Mouse (Mus musculus) heart, embryonic 10.5 days (tissue): ENCODE data around the gene Tmem199. TPM values are rescaled to one million over a fixed set of nuclear protein-coding genes. Genes with fewer than 3 reads are reported as not detected.

ENCODE experiments used
- DNase-seq: peaks from one replicate; pipeline ENCODE4 v3.0.0-alpha.2; 2017; ENCODE audit warnings: low spot score
- H3K27ac ChIP-seq: fragments of 300-500 bp; sonication (generic); 2 replicates; pipeline ENCODE4 v1.5.1; 2016; ENCODE audit warnings: mild to moderate bottlenecking
- H3K27me3 ChIP-seq: fragments of 300-500 bp; sonication (generic); 2 replicates; pipeline ENCODE4 v1.6.1; 2016; ENCODE audit warnings: mild to moderate bottlenecking; ENCODE audit not compliant: poor library complexity, insufficient read depth, severe bottlenecking
- H3K36me3 ChIP-seq: fragments of 300-500 bp; sonication (generic); 2 replicates; pipeline ENCODE4 v1.6.1; 2016; ENCODE audit warnings: mild to moderate bottlenecking, moderate library complexity
- H3K4me1 ChIP-seq: fragments of 300-500 bp; sonication (generic); 2 replicates; pipeline ENCODE4 v1.6.1; 2016; ENCODE audit warnings: mild to moderate bottlenecking
- H3K4me3 ChIP-seq: fragments of 300-500 bp; sonication (generic); 2 replicates; pipeline ENCODE4 v1.5.1; 2016; ENCODE audit warnings: mild to moderate bottlenecking, moderate library complexity
- H3K9me3 ChIP-seq: fragments of 300-500 bp; sonication (generic); 2 replicates; pipeline ENCODE4 v1.6.1; 2016; ENCODE audit warnings: mild to moderate bottlenecking, moderate library complexity
- WGBS: fragments of 180-500 bp; shearing (Covaris S2); methylation state at CpG from one replicate; pipeline ENCODE4 v1.1.7; 2016; 5-methylcytosine and 5-hydroxymethylcytosine counted together
- polyA plus RNA-seq: library from polyadenylated mRNA; unstranded; fragments of >200 nt; fragmentation: Nextera tagmentation; extraction: Ambion mirVana; gene quantifications from 2 replicates; pipeline ENCODE4 v1.2.1, GENCODE M21; 2016

Gene Tmem199
- polyA plus RNA-seq, 1 experiment from 2014 or later: 74.5 TPM

- H3K27ac ChIP-seq: no peak overlapping the region; the same call in 1 of the 2 replicates
- H3K4me1 ChIP-seq: peaks cover 14% of the 10 kb centered on the region
- H3K9me3 ChIP-seq: no peaks in the 10 kb centered on the region
- H3K27me3 ChIP-seq: peaks cover 86% of the 10 kb centered on the region
- under 1% methylated on average over 44 of the region's 44 CpGs for WGBS
- peak overlapping the region; percentile 67 for H3K4me3 ChIP-seq
- DNase-seq: no peak
- no peaks in the 10 kb centered on the region for H3K36me3 ChIP-seq
Measured at GRCm38 (mm10) chr11:78497071-78497541, 14.9 kb downstream of the Tmem199 start.

- Histone ChIP-seq H3K4me3 (no peak overlapping the region), H3K9me3 (no peaks in the 10 kb centered on the region), H3K4me1 (peaks cover 16% of the 10 kb centered on the region), H3K27ac (no peak overlapping the region), H3K36me3 (no peaks in the 10 kb centered on the region), H3K27me3 (peaks cover 88% of the 10 kb centered on the region)
- DNase-seq: no peak
- 4% methylated on average over 6 of the region's 6 CpGs for WGBS
Measured at GRCm38 (mm10) chr11:78495904-78496303, 16.1 kb downstream of the Tmem199 start.

- Histone ChIP-seq H3K4me3 (peak overlapping the region; percentile 50), H3K9me3 (no peaks in the 10 kb centered on the region), H3K36me3 (no peaks in the 10 kb centered on the region), H3K27ac (no peak overlapping the region), H3K27me3 (peaks cover 88% of the 10 kb centered on the region), H3K4me1 (peaks cover 7% of the 10 kb centered on the region)
- no peak for DNase-seq
- WGBS: 11% methylated on average over 48 of the region's 48 CpGs
Measured at GRCm38 (mm10) chr11:78490781-78491241, 21.2 kb downstream of the Tmem199 start.

GRCm38 (mm10) chr11:78488168-78488567, 23.8 kb downstream of the Tmem199 start:
- H3K9me3 ChIP-seq: no peaks in the 10 kb centered on the region
- DNase-seq: peak; percentile 86
- H3K4me1 ChIP-seq: peaks cover 7% of the 10 kb centered on the region
- H3K27ac ChIP-seq: no peak overlapping the region
- 5% methylated on average over 8 of the region's 8 CpGs for WGBS
- peaks cover 87% of the 10 kb centered on the region for H3K27me3 ChIP-seq
- H3K36me3 ChIP-seq: no peaks in the 10 kb centered on the region
- H3K4me3 ChIP-seq: no peak overlapping the region

GRCm38 (mm10) chr11:78483639-78484038, 28.3 kb downstream of the Tmem199 start:
- no peaks in the 10 kb centered on the region for H3K9me3 ChIP-seq
- no peak overlapping the region for H3K4me3 ChIP-seq
- H3K36me3 ChIP-seq: no peaks in the 10 kb centered on the region
- WGBS: 48% methylated on average over 7 of the region's 7 CpGs
- no peaks in the 10 kb centered on the region for H3K4me1 ChIP-seq
- no peak for DNase-seq
- H3K27ac ChIP-seq: no peak overlapping the region
- peaks cover 74% of the 10 kb centered on the region for H3K27me3 ChIP-seq

DNA sequence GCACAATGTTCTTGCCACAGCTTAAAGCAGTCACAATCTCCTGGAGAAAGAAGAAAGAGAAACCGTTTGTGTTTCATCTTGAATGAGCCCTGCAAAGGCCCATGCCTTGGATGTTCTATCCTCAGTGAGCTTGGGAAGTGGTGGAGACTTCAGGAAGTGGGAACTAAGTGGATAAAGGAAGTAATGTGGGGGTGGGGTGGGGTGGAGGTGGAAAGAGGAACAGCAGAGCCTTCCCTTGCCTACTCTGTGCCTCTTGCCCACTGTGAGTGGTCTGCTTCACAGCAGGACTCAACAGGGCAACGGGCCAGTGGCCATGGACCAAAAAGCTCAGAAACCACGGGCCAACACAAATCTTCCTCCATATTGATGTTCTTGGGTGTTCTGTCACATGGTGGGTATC, 36.7 kb downstream of the Tmem199 start:
- H3K27ac ChIP-seq: no peak overlapping the region
- WGBS: 74% methylated on average over 3 of the region's 3 CpGs
- peaks cover 6% of the 10 kb centered on the region; the same call in 1 of the 2 replicates for H3K27me3 ChIP-seq
- no peaks in the 10 kb centered on the region for H3K4me1 ChIP-seq
- no peak for DNase-seq
- no peaks in the 10 kb centered on the region for H3K36me3 ChIP-seq
- no peaks in the 10 kb centered on the region for H3K9me3 ChIP-seq
- H3K4me3 ChIP-seq: no peak overlapping the region

DNA sequence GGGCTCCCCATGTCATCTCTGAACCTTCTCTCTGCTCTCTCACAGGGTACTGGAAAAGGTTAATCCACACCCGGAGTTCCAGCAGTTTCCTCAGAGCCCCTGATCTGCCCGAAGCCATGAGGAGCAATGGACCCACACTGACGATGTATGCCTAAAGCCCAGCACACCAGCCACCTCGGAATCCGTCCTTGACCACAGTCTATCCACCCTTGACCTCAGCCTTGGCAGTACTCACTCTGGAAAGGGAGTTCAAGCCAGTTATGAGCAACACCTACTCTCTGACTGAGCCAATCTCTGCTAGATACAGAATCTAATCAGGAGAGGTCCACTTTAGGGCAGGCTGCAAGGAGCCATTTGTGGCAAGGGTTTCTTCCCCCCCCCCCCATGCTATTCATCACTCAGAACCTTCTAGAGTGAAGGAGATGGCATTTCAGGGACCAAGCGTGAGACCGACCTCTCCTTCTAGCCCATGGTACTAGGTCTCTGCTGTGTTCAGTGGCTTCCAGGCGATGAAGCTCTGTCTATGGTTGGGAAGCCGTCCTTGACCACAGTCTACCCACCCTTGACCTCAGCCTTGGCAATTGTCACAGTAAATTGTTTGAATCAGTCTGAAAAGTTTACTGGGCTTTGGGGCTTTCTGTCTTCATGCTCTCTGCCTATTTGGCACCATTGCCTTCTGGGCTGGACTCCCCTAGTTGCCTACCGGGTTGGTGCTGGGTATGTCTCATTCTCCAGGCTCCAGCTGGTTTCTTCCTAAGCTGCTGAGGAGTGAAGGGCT, 40.5 kb downstream of the Tmem199 start:
- Histone ChIP-seq H3K36me3 (no peaks in the 10 kb centered on the region), H3K4me1 (peaks cover 5% of the 10 kb centered on the region), H3K4me3 (no peak overlapping the region), H3K9me3 (no peaks in the 10 kb centered on the region), H3K27ac (no peak overlapping the region), H3K27me3 (no peaks in the 10 kb centered on the region)
- no peak for DNase-seq
- 85% methylated on average over 10 of the region's 10 CpGs for WGBS

DNA sequence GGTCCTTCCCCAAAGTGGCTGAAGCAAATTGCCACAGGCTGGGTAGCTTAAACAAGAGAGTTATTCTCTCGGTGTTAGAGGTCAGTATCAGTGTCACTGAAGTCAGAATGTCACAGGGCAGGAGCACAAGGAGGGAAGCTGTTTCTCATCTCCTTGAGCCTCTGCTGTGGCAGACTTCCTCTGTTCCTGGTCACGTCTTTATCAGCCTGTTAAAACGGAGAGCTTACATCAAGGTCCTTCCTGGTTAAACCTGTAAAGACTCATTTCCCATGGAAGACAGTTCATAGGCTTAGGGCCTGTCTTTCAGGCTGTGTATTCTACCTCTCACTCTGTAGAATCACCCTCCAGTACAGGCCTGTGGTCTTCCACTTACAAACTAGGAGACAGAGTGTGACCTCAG, 44.0 kb downstream of the Tmem199 start:
- Histone ChIP-seq H3K36me3 (no peaks in the 10 kb centered on the region), H3K27me3 (no peaks in the 10 kb centered on the region), H3K4me1 (peaks cover 33% of the 10 kb centered on the region), H3K9me3 (no peaks in the 10 kb centered on the region), H3K4me3 (no peak overlapping the region), H3K27ac (no peak overlapping the region)
- no peak for DNase-seq
- 36% methylated on average over 3 of the region's 3 CpGs for WGBS

DNA sequence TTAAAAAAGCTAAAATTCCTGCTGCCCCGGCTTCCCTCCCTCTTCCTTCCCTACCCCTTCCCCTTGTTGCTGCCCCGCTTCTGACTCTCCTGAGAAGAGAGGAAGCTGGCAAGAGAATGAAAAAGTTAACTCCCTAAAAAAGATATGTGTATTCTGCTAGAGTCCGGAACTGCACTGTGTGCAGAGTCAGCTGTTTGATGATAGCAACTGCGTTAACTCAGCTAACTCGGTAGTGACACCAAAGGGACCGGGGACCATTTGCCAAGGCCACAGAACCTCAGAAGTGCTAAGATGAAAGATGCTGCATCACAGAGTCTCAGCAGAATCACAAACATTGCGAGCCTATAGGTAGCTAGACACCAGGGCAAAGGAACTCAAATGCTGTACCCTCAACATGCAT, 44.5 kb downstream of the Tmem199 start:
- Histone ChIP-seq H3K27ac (no peak overlapping the region), H3K4me3 (no peak overlapping the region), H3K4me1 (peaks cover 37% of the 10 kb centered on the region), H3K9me3 (no peaks in the 10 kb centered on the region), H3K27me3 (no peaks in the 10 kb centered on the region), H3K36me3 (no peaks in the 10 kb centered on the region)
- WGBS: 68% methylated on average over 7 of the region's 7 CpGs
- no peak for DNase-seq

- Histone ChIP-seq H3K4me1 (peaks cover 38% of the 10 kb centered on the region), H3K27me3 (no peaks in the 10 kb centered on the region), H3K27ac (peak overlapping the region; percentile 93), H3K4me3 (peak overlapping the region; percentile 80), H3K36me3 (no peaks in the 10 kb centered on the region), H3K9me3 (0 out of 2 replicates have a peak, but pooled peaks cover 3% of the 10 kb centered on the region)
- 73% methylated on average over 23 of the region's 23 CpGs for WGBS
- DNase-seq: no peak
Measured at GRCm38 (mm10) chr11:78466242-78466912, 45.6 kb downstream of the Tmem199 start.

- Histone ChIP-seq H3K9me3 (0 out of 2 replicates have a peak, but pooled peaks cover 3% of the 10 kb centered on the region), H3K36me3 (no peaks in the 10 kb centered on the region), H3K27me3 (no peaks in the 10 kb centered on the region), H3K27ac (peak within 1 kb of the TSS; percentile 93), H3K4me3 (peak within 1 kb of the TSS; percentile 80), H3K4me1 (peaks cover 38% of the 10 kb centered on the region)
- under 1% methylated on average over 41 of the region's 41 CpGs for WGBS
- peak; percentile 92 for DNase-seq
Measured at GRCm38 (mm10) chr11:78465568-78466180, 46.3 kb downstream of the Tmem199 start, which contains the start of gene Slc46a1. Gene Slc46a1 (plus strand): TSS chr11:78465697.

DNA sequence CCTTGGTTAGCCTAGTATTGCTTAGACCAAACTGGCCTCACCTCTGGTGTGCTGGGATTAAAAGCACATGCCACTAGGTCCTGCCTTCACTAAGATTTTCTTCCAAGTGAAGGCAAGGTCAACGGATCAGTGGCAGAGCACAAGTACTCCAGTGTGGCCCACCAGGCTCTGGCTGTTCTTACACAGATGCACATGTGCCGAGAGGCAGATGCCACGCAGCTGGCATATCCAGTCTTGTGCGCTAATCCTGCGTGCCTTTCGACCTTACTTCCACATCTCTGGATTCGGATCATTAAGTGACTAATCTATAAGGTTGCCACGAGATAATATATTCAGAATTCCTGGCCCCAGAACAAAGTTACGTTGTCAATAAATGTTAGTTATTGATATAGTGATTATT, 46.9 kb downstream of the Tmem199 start:
- Histone ChIP-seq H3K9me3 (0 out of 2 replicates have a peak, but pooled peaks cover 3% of the 10 kb centered on the region), H3K4me3 (peak overlapping the region; percentile 80), H3K36me3 (no peaks in the 10 kb centered on the region), H3K27me3 (no peaks in the 10 kb centered on the region), H3K27ac (peak overlapping the region; percentile 93; the same call in 1 of the 2 replicates), H3K4me1 (peaks cover 38% of the 10 kb centered on the region)
- no peak for DNase-seq
- WGBS: 53% methylated on average over 9 of the region's 9 CpGs
